Mouse (Mus musculus) layer of hippocampus, adult 11-12 months (tissue): ENCODE measurements around the gene Vac14.

Experiments used
- DNase-seq: peaks from one replicate; pipeline ENCODE4 v3.0.0; 2022; ENCODE audit warnings: low spot score

Vac14 gene

DNA sequence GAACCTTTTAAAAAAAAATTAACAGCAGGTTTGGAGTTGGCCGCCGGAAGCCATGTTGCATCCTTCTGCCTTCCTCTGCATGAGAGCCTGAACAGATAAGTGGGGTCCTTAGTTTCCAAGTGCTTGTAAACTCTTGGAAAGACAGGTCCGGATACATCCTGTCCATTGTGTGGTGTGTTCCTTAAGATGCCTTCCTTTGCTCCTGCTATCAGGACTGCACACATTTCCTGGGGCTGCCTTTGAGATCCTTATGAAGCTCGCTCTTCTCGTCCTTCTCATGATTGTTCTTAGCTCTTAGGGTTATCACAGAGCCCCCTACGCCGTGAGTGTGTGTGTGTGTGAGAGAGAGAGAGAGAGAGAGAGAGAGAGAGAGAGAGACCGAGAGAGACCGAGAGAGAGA lies 71.6 kb downstream of the Vac14 start:
- DNase-seq, result no peak

DNA sequence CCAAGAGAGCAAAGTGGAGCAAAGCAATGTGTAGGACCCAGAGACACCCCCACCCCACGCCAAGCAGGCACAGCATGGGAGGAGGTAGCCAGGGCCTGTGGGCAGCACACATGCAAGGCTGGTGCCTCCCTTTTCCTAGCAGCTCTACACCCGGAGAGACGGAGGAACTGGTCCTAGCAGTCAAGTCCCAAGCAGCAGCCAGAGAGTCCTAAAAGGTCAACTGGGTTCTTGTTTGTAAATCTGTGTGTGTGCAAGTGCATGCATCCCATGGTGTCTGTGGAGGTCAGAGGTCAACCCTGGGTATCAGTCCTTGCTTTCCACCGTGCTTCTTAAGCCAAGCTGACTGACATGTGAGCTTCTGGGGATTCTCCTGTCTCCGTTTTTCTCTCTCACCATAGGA lies 75.8 kb downstream of the Vac14 start:
- DNase-seq, result no peak

DNA sequence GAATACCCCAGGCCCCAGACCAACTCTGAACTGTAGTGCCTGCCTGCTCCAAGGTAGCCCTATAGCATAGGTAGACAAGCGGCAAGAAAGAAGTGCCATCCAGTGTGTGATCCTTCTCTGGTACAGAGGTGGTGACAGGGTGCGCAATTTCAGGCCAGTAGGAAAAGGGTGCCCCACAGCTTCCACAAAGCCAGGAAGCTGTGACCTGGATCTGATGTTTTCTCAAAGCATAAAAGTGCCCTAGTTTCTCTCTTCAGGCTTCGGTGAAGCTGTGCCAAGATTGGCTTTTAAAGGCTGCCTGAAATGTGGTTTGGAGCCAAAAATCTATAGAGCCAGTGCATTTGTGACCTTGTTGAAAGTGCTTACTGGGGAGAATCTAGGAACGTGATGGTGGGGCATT lies 76.4 kb downstream of the Vac14 start:
- no peak for DNase-seq

DNA sequence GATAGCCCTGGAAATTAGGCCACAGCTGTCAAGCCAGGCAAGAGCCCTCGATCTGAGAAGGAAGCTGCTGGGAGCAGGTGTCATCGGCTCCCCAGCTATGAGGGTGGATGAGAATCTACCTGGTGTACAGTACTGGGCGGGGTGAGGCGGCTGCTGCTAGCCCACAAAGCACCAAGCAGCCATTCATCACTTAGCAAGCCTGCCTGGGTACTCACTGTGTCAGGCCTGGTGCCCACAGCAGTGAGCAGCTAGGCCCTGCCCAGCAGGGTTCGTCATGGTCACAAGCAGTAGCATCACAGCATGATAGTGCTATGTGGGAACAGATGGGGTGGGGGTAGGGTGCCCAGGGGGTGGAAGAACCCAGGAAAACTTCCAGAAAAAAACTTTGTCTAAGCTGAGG lies 77.0 kb downstream of the Vac14 start:
- no peak for DNase-seq

DNA sequence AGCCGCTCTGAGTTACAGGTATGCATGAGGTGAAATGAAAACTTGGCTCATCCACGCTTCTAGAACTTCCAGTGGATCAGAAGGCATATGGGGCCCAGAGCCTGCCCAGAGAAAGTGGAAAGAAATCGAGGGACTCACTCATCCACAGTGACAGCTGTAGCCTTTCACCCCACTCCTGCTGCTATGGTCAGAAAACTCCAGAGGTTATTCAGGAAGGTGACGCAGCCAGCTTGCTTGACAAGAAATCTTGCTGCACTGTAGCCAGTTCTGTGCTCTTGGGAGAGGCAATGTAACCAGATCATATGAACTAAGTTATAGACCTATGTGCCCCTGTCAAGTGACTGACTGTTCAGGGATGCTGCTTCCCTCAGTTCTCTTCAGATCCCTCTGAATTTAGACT lies 77.7 kb downstream of the Vac14 start:
- no peak for DNase-seq

DNA sequence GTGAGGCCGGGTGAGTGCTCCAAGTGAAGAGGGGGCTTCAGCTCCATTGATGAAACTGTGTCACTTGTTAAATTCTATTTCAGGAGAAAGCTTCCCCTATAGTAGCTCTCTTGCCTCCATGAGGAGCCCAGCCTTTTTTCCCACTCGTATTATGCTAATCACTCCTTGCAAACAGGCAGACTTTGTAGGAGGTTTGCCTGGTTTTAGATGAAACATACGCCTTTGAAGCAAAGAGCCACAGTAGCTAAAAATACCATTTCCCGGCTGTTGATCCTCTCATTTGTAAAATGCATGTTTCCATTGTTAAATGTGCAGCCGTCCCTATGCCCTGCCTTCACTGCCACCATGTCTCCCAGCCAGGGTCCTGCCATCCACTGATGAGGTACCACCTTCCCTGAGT lies 79.2 kb downstream of the Vac14 start:
- no peak for DNase-seq

DNA sequence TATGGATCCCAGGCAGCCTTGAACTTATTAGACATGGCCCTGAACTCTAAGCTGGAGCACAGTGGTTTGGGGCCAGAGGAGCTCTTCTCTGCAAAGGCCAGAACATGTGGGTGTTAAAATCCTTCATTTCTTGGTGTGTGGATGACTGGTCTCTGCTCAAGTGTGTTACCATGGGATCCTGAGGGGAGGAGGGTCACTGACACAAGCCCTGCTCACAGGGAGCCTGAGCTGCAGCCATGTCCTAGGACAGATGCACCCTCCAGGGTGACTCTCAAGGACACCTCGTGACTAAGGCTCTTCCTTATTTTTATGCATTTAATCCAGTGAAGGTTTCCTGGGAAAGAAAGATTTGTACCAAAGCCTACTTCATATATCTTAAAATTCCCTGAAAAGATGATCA lies 79.7 kb downstream of the Vac14 start:
- no peak for DNase-seq

DNA sequence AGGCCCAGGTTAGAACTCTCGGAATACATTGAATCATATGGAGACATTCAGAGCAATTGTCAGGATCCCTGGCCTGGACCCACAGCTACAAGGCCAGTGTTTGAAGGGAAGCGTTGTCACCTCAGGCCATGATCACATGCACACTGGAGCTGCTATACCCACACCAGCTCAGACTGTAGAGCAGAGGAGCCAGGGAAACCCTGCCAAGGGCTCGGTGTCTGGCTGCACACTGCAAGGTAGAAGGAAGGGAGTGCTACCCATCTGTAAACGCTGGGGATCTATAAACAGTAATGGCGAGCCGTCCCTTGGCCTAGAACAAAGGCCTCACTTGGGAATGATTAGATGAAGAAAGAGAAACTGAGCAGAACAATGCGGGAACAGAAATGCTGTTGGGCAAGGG lies 81.1 kb downstream of the Vac14 start:
- DNase-seq, result no peak

DNA sequence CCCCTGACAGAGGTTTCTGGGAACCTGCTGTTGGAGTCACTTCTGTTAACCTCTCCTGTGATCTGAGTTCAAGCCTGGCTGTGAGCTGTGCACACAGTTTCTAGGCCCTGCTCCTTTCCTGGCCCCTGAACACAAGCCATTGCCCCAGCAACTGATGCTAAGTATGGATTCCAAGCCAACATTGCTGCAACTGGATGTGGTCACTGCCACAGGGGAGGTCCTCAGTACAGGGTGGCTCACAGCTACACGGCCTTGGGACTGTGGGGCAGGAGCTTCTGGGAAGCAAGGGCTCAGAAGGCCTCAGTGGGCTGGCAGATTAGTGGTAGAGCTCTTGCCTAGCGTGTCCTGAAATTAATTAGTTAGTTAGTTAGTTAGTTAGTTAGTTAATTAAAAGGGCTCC lies 82.2 kb downstream of the Vac14 start:
- no peak for DNase-seq

DNA sequence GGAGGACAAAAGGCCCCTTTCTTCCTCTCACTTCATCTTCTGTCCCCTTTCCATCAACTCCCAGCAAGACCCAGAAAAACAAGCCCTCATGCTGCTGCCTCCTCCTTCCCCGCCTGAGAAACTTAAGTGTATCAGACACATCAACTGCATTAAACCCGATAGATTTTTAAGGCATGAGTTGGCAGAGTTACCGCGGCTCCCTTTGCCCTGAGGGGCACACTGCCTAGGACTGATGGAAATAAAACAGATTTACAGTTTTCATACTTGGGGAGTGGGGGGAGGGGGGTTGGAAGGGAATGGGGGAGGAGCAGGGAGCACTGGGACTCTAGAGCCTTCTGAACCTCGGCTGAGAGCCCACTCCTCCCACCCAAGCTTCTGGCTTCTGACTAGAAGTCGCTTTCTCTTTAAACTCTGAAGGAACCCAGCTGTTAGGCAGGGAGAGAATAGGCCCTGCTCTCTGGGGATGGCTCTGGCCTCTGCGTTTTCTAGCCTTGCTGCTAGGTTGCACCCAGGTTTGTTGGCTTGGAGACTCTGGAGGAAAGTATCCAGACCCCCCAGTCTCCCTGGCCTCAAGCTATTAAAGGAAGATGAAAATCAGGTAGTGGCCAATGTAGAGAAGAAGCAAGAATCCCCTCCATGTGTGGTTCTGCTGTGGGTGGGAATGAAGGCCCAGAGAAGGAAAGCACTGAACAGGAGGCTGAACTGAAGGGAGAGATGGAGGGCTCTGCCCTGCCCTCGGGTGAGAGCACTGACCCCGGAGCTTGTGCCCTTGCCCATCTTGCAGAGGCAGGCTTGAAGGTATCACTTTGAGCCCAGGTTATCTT lies 84.5 kb downstream of the Vac14 start:
- DNase-seq, result no peak

DNA sequence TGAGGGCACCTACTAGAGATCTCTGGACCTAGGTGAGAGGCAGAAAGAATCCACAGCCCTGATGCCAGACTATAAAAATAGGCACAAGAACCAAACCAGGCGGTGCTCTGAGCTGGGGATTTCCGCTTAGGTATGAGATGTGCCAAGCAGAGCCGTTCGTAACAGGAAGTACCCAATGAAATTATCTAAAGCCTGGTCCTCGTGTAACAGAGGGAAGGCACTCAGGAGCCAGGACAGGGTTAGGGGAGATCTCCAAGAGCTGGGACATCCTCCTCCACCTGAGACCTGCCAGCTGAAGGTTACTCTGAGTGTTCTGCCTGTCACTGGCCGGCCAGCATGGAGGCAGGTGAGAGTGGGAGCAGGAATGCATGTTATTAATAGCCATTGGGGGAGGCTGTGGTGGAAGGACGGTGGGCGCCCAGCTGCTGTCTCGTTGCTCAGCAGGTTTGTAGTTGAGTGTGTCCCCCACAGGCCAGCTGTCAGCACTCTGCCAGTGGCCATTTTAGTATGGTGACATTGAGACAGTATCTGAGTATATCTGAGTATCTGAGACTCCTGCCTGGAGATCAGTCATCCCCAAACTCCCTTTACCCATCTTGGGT lies 85.2 kb downstream of the Vac14 start:
- no peak for DNase-seq

DNA sequence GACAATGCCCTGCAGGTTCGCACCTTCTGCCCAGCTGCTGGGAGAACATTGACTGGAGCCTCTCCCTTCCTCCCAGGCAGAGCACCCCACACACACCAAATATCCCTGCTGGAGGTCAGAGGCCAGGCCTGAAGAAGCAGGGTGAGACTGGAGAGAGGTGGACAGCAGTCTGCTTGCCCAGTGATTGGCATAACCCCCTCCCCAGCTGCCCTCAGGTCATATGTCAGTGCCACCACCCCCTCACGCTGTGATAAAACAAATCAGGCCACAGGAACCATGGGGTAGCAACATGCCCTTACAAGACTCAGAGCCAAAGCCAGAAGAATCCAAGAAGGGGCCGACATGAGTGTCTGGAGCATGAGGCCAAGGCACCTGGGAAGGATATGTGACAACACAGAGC lies 85.7 kb downstream of the Vac14 start:
- no peak for DNase-seq

DNA sequence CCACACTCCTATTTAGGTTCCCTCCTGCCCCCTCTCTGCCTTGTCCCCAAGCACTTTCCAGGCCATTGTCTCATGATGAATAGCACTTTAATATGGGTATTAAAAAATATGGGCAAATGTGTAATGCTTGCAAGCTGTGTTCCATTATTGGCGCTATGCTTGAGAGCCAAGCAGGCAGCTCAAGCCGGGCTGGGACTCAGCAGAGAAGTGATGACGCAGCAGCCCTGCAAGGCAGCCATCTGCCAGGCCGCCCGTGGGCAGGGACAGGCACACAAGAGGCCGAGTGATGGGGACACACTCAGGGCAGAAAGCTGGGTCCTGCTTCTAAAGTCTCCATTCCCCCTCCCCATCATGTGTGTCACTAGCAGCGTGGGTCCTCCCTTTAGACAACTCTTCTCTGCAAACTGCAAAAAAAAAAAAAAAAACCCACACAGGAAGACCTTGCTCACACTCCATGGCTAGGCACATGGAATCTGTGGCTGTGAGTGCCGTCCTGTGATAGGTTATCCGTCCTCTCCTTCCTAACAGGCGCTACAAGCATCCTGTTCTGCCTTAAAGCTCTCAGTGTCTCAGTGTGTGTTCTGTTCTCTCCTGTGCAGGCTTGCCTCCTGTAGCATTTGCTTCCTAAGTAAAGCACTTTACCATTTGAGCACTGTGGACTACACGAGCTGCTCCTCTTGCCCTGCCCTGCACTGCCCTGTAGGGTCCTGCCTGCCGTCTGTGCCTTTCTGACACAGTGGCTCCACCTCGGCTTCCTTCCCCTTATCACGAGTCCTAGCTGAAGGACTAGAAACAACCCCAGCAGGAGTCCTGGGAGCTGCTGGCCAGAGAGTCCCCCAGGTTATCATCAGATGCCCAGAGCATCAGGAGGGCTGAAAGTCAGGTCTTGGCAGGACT lies 87.3 kb downstream of the Vac14 start:
- peak; percentile 70 for DNase-seq

DNA sequence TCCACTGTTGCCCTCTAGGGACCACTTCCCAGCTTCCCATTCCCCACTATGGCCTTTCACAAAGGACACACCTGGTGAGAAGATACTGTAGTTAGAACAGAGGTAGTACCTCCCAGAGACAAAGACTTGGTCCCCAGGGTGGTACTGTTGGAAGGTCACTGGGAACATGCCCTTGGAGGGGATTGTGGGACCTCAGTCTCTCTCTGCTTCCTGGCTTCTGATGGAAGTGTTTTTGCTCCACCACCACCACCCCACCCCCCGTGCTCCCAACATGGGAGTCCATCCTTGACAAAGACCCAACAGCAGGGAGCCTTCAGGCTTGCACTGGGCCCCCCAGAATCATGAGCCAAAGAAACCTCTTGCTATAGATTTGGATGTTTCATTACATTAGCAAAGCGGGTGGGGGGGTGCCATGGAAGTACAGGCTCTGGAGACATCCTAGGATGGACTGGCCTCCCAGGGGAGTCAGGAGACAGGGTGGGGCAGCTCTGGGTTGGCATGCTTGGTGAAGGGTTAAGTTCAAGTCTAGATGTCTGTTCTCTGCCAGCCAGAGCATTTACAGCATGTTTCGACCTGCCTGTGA lies 88.0 kb downstream of the Vac14 start:
- no peak for DNase-seq

DNA sequence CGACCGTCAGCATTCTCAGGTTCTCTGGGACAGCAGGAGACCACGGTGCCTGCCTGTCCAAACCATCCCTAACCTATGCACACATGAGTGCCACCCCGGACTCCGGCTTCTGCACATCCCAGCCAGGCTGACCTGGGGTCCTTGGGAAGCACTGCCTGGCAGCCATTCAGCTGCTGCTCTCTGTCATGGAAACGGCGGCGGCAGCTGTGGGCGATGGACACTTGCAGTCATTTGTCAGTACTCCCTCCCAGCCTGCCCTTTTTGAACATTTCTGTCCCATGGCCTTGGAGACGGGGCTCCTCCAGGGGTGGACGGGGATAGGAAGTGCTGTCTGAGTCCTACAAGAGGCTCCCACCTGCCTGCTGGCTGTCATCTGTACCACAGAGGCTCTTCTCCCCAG lies 90.0 kb downstream of the Vac14 start:
- no peak for DNase-seq

DNA sequence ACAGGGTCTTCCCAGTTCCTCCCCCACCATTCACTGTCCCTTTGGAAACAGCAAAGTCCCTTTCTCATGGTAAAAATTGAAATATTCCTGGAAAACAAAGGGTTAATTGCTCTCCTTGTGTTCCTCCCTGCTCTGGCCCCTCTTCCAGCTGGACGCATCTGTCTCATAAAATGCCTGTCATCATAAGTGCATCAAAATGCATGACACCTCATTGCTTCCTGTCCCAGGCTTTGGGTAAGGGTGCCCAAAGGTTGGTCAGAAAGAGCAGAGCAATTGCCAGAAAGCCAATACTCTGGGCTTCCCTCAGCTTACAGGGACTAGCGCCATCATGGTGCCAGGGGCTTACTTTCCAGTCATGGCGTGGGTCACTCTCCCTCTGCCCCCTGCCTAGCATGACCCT lies 92.2 kb downstream of the Vac14 start:
- no peak for DNase-seq

DNA sequence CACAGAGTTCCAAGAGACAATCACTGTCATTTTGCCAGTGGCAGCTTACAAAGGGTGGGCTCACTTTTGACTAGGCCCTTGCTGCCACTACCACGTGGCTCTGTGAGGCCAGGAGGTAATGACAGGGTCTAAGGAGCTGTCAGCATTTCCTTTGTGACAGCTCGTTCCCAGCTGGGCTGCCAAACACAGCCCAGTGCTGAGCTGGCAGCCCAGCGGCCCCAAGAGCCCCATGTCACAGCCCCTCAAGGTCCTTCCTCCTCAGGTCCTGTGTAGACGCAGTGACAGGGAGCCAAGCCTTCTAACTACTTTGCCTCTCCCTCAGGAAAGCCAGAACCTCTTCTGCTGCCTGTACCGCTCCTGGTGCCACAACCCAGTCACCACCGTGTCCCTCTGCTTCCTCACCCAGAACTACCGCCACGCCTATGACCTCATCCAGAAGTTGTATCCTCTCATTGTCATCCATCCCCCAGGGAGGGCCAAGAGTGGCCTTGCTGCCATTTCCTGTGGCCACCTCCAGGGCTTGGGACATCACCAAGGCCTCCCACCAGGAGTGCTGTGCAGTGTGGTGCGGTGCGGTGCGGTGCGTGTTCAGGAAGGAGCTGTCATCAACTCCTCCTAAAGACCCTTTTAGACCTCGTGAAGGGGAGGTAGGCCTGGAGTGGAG lies 93.0 kb downstream of the Vac14 start:
- no peak for DNase-seq

DNA sequence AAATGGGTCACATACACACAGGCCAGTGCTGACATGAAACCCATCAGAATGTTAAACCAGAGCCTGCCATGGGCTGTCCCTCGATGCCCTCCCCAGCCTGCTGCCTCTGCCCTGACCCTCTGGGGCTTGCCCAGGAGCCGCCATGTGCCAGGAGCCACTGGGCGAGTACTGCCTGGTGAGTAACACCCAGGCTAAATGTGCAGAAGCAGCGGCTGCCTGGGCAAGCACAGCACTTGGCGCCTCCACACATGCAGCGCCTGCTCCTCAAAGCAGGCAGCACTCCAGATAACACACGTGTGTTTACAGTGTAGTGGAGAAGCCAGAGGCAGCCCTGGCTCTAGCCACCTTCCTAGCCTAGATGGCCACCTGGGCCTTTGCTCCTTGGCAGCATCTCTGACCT lies 94.7 kb downstream of the Vac14 start:
- DNase-seq, result no peak

DNA sequence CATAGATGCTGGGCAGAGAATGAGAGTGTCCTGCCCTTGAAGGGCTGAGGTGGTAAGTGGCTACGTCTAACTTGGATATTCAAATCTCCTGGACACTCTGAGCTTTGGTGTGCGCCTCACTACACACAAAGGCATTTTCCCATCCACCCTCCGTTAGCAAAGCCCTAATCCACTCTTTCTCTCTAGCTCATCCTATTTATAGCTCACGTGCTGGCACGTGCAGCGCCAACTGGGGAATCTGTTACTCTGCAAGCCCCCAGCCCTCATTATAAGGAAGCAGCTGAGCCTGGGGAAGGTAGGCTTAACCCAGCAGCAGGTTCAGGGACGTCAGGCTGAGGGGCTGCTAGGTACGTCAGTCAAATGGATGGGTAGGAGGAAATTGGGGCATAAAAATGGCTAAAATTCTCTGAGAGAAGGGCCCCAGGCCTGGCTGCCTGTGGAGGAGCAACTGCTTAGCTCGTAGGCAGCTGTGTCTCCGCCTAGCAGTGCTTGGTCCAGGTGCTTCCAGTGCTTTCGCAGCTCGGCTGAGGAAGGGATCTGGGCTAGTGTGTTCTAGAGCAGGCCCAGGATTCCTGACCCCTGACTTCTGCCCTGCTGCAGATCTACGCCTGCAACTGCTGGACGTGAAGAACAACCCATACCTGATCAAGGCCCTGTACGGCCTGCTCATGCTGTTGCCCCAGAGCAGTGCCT lies 96.6 kb downstream of the Vac14 start:
- no peak for DNase-seq

DNA sequence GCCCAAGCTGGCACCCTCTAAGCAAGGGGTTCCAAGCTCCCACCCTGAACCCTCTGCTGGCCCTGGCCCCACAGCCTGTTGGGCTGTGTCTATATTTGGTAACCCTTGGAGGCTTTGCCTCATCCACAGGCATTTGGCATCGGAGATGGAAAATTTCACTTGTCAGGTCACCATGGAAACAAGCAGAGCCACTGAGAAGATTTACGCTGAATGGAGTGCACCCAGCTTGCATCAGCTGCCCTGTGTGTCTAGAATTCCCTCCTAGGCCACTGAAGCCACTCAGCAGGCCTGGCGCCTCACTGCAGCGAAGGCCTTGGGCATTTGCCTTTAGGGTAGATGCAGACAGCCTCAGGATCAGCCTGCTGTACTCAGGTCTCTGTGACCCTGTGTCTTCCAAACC lies 97.7 kb downstream of the Vac14 start:
- peak; percentile 75 for DNase-seq

DNA sequence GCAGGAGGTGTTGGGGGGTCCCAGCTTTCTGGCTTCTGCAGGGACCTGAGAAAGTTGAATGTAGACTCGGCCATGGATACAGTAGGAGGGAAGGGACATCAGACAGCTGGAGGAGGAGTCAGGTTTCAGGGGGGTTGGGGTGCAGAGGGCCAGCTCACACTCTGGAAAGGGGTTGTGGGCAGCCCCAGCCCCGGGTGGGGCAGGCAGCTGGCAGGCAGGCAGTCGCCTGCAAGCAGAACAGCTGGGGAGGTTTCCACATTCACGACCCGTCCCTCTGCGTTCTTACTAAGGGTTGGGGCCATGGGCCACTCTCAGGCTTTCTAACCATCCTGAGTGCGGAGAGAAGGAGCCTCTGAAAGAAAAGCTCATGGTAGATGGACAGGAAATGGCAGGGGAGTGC lies 98.7 kb downstream of the Vac14 start:
- no peak for DNase-seq
